Mouse (Mus musculus) heart, postnatal 0 days (tissue): ENCODE data around the gene Actc1. TPM values are rescaled to one million over a fixed set of nuclear protein-coding genes. Genes with fewer than 3 reads are reported as not detected.

Source experiments
- ATAC-seq: fragments of 200-750 bp; cut with Nextera tagmentation; 2 replicates; pipeline ENCODE4 v1.8.0; 2017; ENCODE audit warnings: low read depth, moderate number of reproducible peaks, moderate library complexity; ENCODE audit not compliant: insufficient read depth
- DNase-seq: peaks from one replicate; pipeline ENCODE4 v3.0.0-alpha.2; 2016; ENCODE audit warnings: low spot score
- H3K27ac ChIP-seq: fragments of 300-500 bp; sonication (generic); 2 replicates; pipeline ENCODE4 v1.5.1; 2014; ENCODE audit warnings: low read depth, mild to moderate bottlenecking
- H3K27me3 ChIP-seq: fragments of 300-500 bp; sonication (generic); 2 replicates; pipeline ENCODE4 v1.6.1; 2014; ENCODE audit warnings: low read length, mixed read lengths; ENCODE audit not compliant: control insufficient read depth, insufficient read depth
- H3K36me3 ChIP-seq: fragments of 300-500 bp; sonication (generic); replicated peaks from 2 replicates; pipeline ENCODE4 v1.6.1; 2014; ENCODE audit warnings: low read length, mixed read lengths; ENCODE audit not compliant: control insufficient read depth, insufficient read depth
- H3K4me1 ChIP-seq: fragments of 300-500 bp; sonication (generic); 2 replicates; pipeline ENCODE4 v1.6.1; 2014; ENCODE audit warnings: antibody characterized with exemption; ENCODE audit not compliant: control insufficient read depth, insufficient read depth
- H3K4me2 ChIP-seq: fragments of 300-500 bp; sonication (generic); 2 replicates; pipeline ENCODE4 v1.6.1; 2014; ENCODE audit warnings: low read depth, mild to moderate bottlenecking, low read length, moderate library complexity
- H3K4me3 ChIP-seq: fragments of 300-500 bp; sonication (generic); 2 replicates; pipeline ENCODE4 v1.5.1; 2014; ENCODE audit warnings: low read depth, low read length
- H3K9ac ChIP-seq: fragments of 300-500 bp; sonication (generic); replicated peaks from 2 replicates; pipeline ENCODE4 v1.6.1; 2014; ENCODE audit warnings: low read depth, low read length, mixed read lengths
- H3K9me3 ChIP-seq: fragments of 300-500 bp; sonication (generic); replicated peaks from 2 replicates; pipeline ENCODE4 v1.6.1; 2016; ENCODE audit warnings: low read length; ENCODE audit not compliant: control insufficient read depth
- CTCF ChIP-seq: IDR thresholded peaks from 2 replicates; pipeline ENCODE4 v1.5.1; 2016; ENCODE audit warnings: antibody characterized with exemption, control low read depth, low read depth
- EP300 ChIP-seq: IDR thresholded peaks from 2 replicates; pipeline ENCODE4 v1.6.1; 2016; ENCODE audit warnings: antibody characterized with exemption, low read depth
- WGBS: fragments of 180-500 bp; shearing (Covaris S2); extraction: QIAGEN DNeasy Blood & Tissue Kit; methylation state at CpG from one replicate; pipeline ENCODE4 v1.1.7; 2014; 5-methylcytosine and 5-hydroxymethylcytosine counted together
- polyA plus RNA-seq: library from polyadenylated mRNA; unstranded; fragments of >200 nt; fragmentation: Nextera tagmentation; extraction: Ambion mirVana; gene quantifications from 2 replicates; pipeline ENCODE4 v1.2.1, GENCODE M21; 2015
- total RNA-seq: library from RNA; depleted of rRNA; stranded (reverse); fragments of >200 nt; gene quantifications from 2 replicates; pipeline ENCODE4 v1.2.3, GENCODE M21; 2014; ENCODE audit warnings: low replicate concordance

Actc1 gene
- total and polyA plus RNA-seq, 2 experiments from 2014 or later, result 20,690 to 21,577 TPM

- Histone ChIP-seq H3K9ac (no peak overlapping the region), H3K36me3 (no peaks in the 10 kb centered on the region), H3K9me3 (no peaks in the 10 kb centered on the region), H3K27ac (peak overlapping the region; percentile 52), H3K4me2 (no peak overlapping the region), H3K4me1 (no peaks in the 10 kb centered on the region; the same call in 1 of the 2 replicates), H3K27me3 (no peaks in the 10 kb centered on the region), H3K4me3 (no peak overlapping the region)
- no peak for TF ChIP-seq CTCF
- TF ChIP-seq EP300, result peak; percentile 45; the same call in 1 of the 2 replicates
- 24% methylated on average over 2 of the region's 2 CpGs for WGBS
- ATAC-seq (peak; percentile 64; the same call in 1 of the 2 replicates), DNase-seq (no peak)
These were observed 18.5 kb upstream of the Actc1 start for GRCm38 (mm10) chr2:114071876-114072275.

- no peak for TF ChIP-seq EP300
- TF ChIP-seq CTCF, result no peak
- no peaks in the 10 kb centered on the region for H3K27me3 ChIP-seq
- H3K9ac ChIP-seq, result no peak overlapping the region
- H3K4me1 ChIP-seq, result no peaks in the 10 kb centered on the region; the same call in none of the 2 replicates
- no peaks in the 10 kb centered on the region; the same call in 1 of the 2 replicates for H3K36me3 ChIP-seq
- H3K27ac ChIP-seq, result no peak overlapping the region
- ATAC-seq, result no peak
- no peak overlapping the region for H3K4me3 ChIP-seq
- 77% methylated on average over 3 of the region's 3 CpGs for WGBS
- H3K4me2 ChIP-seq, result no peak overlapping the region
- no peak for DNase-seq
- H3K9me3 ChIP-seq, result no peaks in the 10 kb centered on the region
These were observed 12.9 kb upstream of the Actc1 start for GRCm38 (mm10) chr2:114066226-114066625.

- TF ChIP-seq CTCF (peak; percentile 19; the same call in 1 of the 2 replicates), EP300 (no peak)
- 54% methylated on average over 2 of the region's 2 CpGs for WGBS
- Histone ChIP-seq H3K9ac (no peak overlapping the region), H3K4me3 (no peak overlapping the region), H3K36me3 (no peaks in the 10 kb centered on the region; the same call in 1 of the 2 replicates), H3K9me3 (no peaks in the 10 kb centered on the region), H3K27ac (no peak overlapping the region), H3K4me2 (no peak overlapping the region), H3K4me1 (peaks cover 4% of the 10 kb centered on the region; the same call in 1 of the 2 replicates), H3K27me3 (no peaks in the 10 kb centered on the region)
- no peak for ATAC-seq
- no peak for DNase-seq
These were observed 10.7 kb upstream of the Actc1 start for GRCm38 (mm10) chr2:114064004-114064403.

- no peak for DNase-seq
- ATAC-seq, result no peak
- Histone ChIP-seq H3K27me3 (no peaks in the 10 kb centered on the region), H3K9me3 (no peaks in the 10 kb centered on the region), H3K4me2 (no peak overlapping the region), H3K36me3 (no peaks in the 10 kb centered on the region; the same call in 1 of the 2 replicates), H3K27ac (0 out of 2 replicates have a peak overlapping the region, but pooled peaks have one; percentile 48), H3K4me1 (peaks cover 9% of the 10 kb centered on the region; the same call in 1 of the 2 replicates), H3K9ac (no peak overlapping the region), H3K4me3 (no peak overlapping the region)
- whole genome bisulfite sequencing, result 48% methylated on average over 6 of the region's 6 CpGs
- TF ChIP-seq CTCF, result no peak
- TF ChIP-seq EP300, result no peak
These were observed 6.8 kb upstream of the Actc1 start for GRCm38 (mm10) chr2:114060071-114060591.

- H3K4me2 ChIP-seq, result no peak overlapping the region
- no peak for TF ChIP-seq EP300
- TF ChIP-seq CTCF, result no peak
- H3K4me3 ChIP-seq, result no peak overlapping the region
- no peak for ATAC-seq
- no peak overlapping the region for H3K9ac ChIP-seq
- no peaks in the 10 kb centered on the region; the same call in 1 of the 2 replicates for H3K36me3 ChIP-seq
- 50% methylated on average over 1 of the region's 1 CpGs for WGBS
- no peaks in the 10 kb centered on the region for H3K27me3 ChIP-seq
- H3K27ac ChIP-seq, result no peak overlapping the region
- DNase-seq, result no peak
- peaks cover 9% of the 10 kb centered on the region; the same call in 1 of the 2 replicates for H3K4me1 ChIP-seq
- no peaks in the 10 kb centered on the region for H3K9me3 ChIP-seq
These were observed 6.3 kb upstream of the Actc1 start for GRCm38 (mm10) chr2:114059608-114060007.
